Mouse (Mus musculus) brain, embryonic 14.5 days (tissue): ENCODE measurements around the gene Ccl5.

Source experiments
- CTCF ChIP-seq: fragments of 200-500 bp; IDR thresholded peaks from 2 replicates; pipeline ENCODE4 v1.5.1; 2012; ENCODE audit warnings: inconsistent platforms, mild to moderate bottlenecking, moderate library complexity, borderline replicate concordance; ENCODE audit not compliant: insufficient read depth, insufficient read length; ENCODE audit errors: extremely low read depth
- POLR2A ChIP-seq: fragments of 200-500 bp; IDR thresholded peaks from 2 replicates; pipeline ENCODE4 v1.6.1; 2012; ENCODE audit warnings: mild to moderate bottlenecking, inconsistent platforms, borderline replicate concordance; ENCODE audit not compliant: poor library complexity, insufficient read depth, insufficient read length, severe bottlenecking; ENCODE audit errors: extremely low read depth

DNA sequence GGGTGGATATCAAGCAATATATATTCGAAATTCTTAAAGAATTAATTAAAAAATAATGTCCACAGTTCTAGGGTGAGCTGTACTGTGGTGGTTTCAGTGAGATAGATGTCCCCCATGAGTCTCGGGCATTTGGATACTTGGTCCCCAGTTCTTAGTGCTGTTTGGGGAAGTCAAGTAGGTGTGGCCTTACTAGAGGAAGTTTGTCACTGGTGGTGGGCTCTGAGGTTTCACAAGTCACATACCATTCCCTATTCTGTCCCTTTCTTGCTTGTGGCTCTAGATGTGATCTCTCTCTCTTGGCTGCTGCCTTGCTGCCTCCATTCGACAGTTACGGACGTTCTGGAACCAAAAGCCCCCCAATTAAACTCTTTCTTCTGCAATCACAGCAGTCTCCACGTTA, 30.1 kb upstream of the Ccl5 start:
- TF ChIP-seq CTCF: no peak
- TF ChIP-seq POLR2A: no peak
